Mouse (Mus musculus) kidney, embryonic 15.5 days (tissue): ENCODE results near the gene Tnp2. TPM values are rescaled to one million over a fixed set of nuclear protein-coding genes. Genes with fewer than 3 reads are reported as not detected.

ENCODE experiments used
- ATAC-seq: fragments of 200-750 bp; cut with Nextera tagmentation; replicated peaks from 2 replicates; pipeline ENCODE4 v1.8.0; 2017; ENCODE audit warnings: moderate TSS enrichment; ENCODE audit not compliant: low FRiP score
- H3K27ac ChIP-seq: fragments of 300-500 bp; sonication (generic); 2 replicates; pipeline ENCODE4 v1.5.1; 2015; ENCODE audit warnings: mild to moderate bottlenecking, inconsistent platforms
- H3K27me3 ChIP-seq: fragments of 300-500 bp; sonication (generic); 2 replicates; pipeline ENCODE4 v1.6.1; 2015; ENCODE audit warnings: inconsistent platforms
- H3K36me3 ChIP-seq: fragments of 300-500 bp; sonication (generic); 2 replicates; pipeline ENCODE4 v1.6.1; 2015; ENCODE audit warnings: inconsistent platforms
- H3K4me1 ChIP-seq: fragments of 300-500 bp; sonication (generic); 2 replicates; pipeline ENCODE4 v1.6.1; 2015; ENCODE audit warnings: inconsistent platforms
- H3K4me2 ChIP-seq: fragments of 300-500 bp; sonication (generic); 2 replicates; pipeline ENCODE4 v1.6.1; 2015; ENCODE audit warnings: moderate library complexity, mild to moderate bottlenecking, inconsistent platforms
- H3K4me3 ChIP-seq: fragments of 300-500 bp; sonication (generic); replicated peaks from 2 replicates; pipeline ENCODE4 v1.5.1; 2015; ENCODE audit warnings: mild to moderate bottlenecking, inconsistent platforms
- H3K9ac ChIP-seq: fragments of 300-500 bp; sonication (generic); 2 replicates; pipeline ENCODE4 v1.6.1; 2015; ENCODE audit warnings: mild to moderate bottlenecking, inconsistent platforms
- H3K9me3 ChIP-seq: fragments of 300-500 bp; sonication (generic); replicated peaks from 2 replicates; pipeline ENCODE4 v1.6.1; 2016; ENCODE audit warnings: inconsistent platforms
- WGBS: fragments of 180-500 bp; shearing (Covaris S2); methylation state at CpG from one replicate; pipeline ENCODE4 v1.1.7; 2015; ENCODE audit warnings: mixed read lengths; 5-methylcytosine and 5-hydroxymethylcytosine counted together
- polyA plus RNA-seq: library from polyadenylated mRNA; unstranded; fragments of >200 nt; fragmentation: Nextera tagmentation; extraction: Ambion mirVana; gene quantifications from 2 replicates; pipeline ENCODE4 v1.2.1, GENCODE M21; 2015

Tnp2 gene
- polyA plus RNA-seq, 1 experiment from 2014 or later: not detected

GRCm38 (mm10) chr16:10786782-10787547, 1.5 kb downstream of the Tnp2 start:
- peak overlapping the region; percentile 99 for H3K27ac ChIP-seq
- no peak for ATAC-seq
- peaks cover 54% of the 10 kb centered on the region for H3K4me1 ChIP-seq
- H3K9me3 ChIP-seq: no peaks in the 10 kb centered on the region
- H3K9ac ChIP-seq: no peak overlapping the region
- peak overlapping the region; percentile 97; the same call in 1 of the 2 replicates for H3K4me2 ChIP-seq
- H3K27me3 ChIP-seq: no peaks in the 10 kb centered on the region
- H3K4me3 ChIP-seq: no peak overlapping the region
- 55% methylated on average over 4 of the region's 4 CpGs for WGBS
- no peaks in the 10 kb centered on the region for H3K36me3 ChIP-seq

GRCm38 (mm10) chr16:10786288-10786687, 2.2 kb downstream of the Tnp2 start:
- ATAC-seq: peak; percentile 33
- peak overlapping the region; percentile 97 for H3K4me2 ChIP-seq
- H3K4me1 ChIP-seq: peaks cover 60% of the 10 kb centered on the region
- peak overlapping the region; percentile 99 for H3K27ac ChIP-seq
- no peaks in the 10 kb centered on the region for H3K9me3 ChIP-seq
- H3K4me3 ChIP-seq: peak overlapping the region; percentile 79
- WGBS: 2% methylated on average over 9 of the region's 9 CpGs
- no peaks in the 10 kb centered on the region for H3K27me3 ChIP-seq
- H3K9ac ChIP-seq: peak overlapping the region; percentile 75
- no peaks in the 10 kb centered on the region for H3K36me3 ChIP-seq

- WGBS: under 1% methylated on average over 58 of the region's 59 CpGs
- Histone ChIP-seq H3K9ac (peak within 1 kb of the TSS; percentile 75), H3K4me1 (peaks cover 60% of the 10 kb centered on the region), H3K27ac (peak within 1 kb of the TSS; percentile 99), H3K4me3 (peak within 1 kb of the TSS; percentile 79), H3K9me3 (no peaks in the 10 kb centered on the region), H3K27me3 (no peaks in the 10 kb centered on the region), H3K36me3 (no peaks in the 10 kb centered on the region), H3K4me2 (peak within 1 kb of the TSS; percentile 97)
- ATAC-seq: peak; percentile 87
These were observed 2.9 kb downstream of the Tnp2 start, which contains the start of gene Socs1 for GRCm38 (mm10) chr16:10785371-10786231. Gene Socs1 (minus strand): TSS chr16:10785536.

- peak; percentile 80 for ATAC-seq
- peak overlapping the region; percentile 79 for H3K4me3 ChIP-seq
- H3K9ac ChIP-seq: peak overlapping the region; percentile 75
- peak overlapping the region; percentile 97 for H3K4me2 ChIP-seq
- H3K27ac ChIP-seq: peak overlapping the region; percentile 99
- H3K9me3 ChIP-seq: no peaks in the 10 kb centered on the region
- 1% methylated on average over 43 of the region's 55 CpGs for WGBS
- H3K4me1 ChIP-seq: peaks cover 63% of the 10 kb centered on the region
- no peaks in the 10 kb centered on the region for H3K36me3 ChIP-seq
- H3K27me3 ChIP-seq: no peaks in the 10 kb centered on the region
These were observed 3.6 kb downstream of the Tnp2 start for GRCm38 (mm10) chr16:10784793-10785370.

- peaks cover 63% of the 10 kb centered on the region for H3K4me1 ChIP-seq
- ATAC-seq: peak; percentile 6
- 1% methylated on average over 81 of the region's 81 CpGs for WGBS
- H3K9ac ChIP-seq: peak overlapping the region; percentile 75
- no peaks in the 10 kb centered on the region for H3K36me3 ChIP-seq
- H3K4me2 ChIP-seq: peak overlapping the region; percentile 97
- H3K4me3 ChIP-seq: peak overlapping the region; percentile 79
- peak overlapping the region; percentile 99 for H3K27ac ChIP-seq
- no peaks in the 10 kb centered on the region for H3K27me3 ChIP-seq
- H3K9me3 ChIP-seq: no peaks in the 10 kb centered on the region
These were observed 4.3 kb downstream of the Tnp2 start for GRCm38 (mm10) chr16:10783883-10784792.

- Histone ChIP-seq H3K4me2 (peak overlapping the region; percentile 97), H3K9ac (no peak overlapping the region), H3K4me1 (peaks cover 62% of the 10 kb centered on the region), H3K27ac (no peak overlapping the region), H3K4me3 (peak overlapping the region; percentile 79), H3K27me3 (no peaks in the 10 kb centered on the region), H3K36me3 (no peaks in the 10 kb centered on the region), H3K9me3 (no peaks in the 10 kb centered on the region)
- ATAC-seq: no peak
- 62% methylated on average over 8 of the region's 8 CpGs for WGBS
These were observed 5.0 kb downstream of the Tnp2 start for GRCm38 (mm10) chr16:10783451-10783850.

- Histone ChIP-seq H3K36me3 (no peaks in the 10 kb centered on the region), H3K27me3 (no peaks in the 10 kb centered on the region), H3K9me3 (no peaks in the 10 kb centered on the region), H3K4me3 (peak overlapping the region; percentile 79; the same call in 1 of the 2 replicates), H3K4me1 (peaks cover 59% of the 10 kb centered on the region), H3K4me2 (peak overlapping the region; percentile 97), H3K9ac (peak overlapping the region; percentile 0; the same call in 1 of the 2 replicates), H3K27ac (no peak overlapping the region)
- 39% methylated on average over 1 of the region's 1 CpGs for WGBS
- no peak for ATAC-seq
These were observed 5.4 kb downstream of the Tnp2 start for GRCm38 (mm10) chr16:10783152-10783434.

- ATAC-seq: no peak
- no peaks in the 10 kb centered on the region for H3K9me3 ChIP-seq
- H3K9ac ChIP-seq: peak overlapping the region; percentile 0; the same call in 1 of the 2 replicates
- peak overlapping the region; percentile 97 for H3K4me2 ChIP-seq
- peaks cover 58% of the 10 kb centered on the region for H3K4me1 ChIP-seq
- peak overlapping the region; percentile 41 for H3K27ac ChIP-seq
- no peaks in the 10 kb centered on the region for H3K36me3 ChIP-seq
- H3K27me3 ChIP-seq: no peaks in the 10 kb centered on the region
- H3K4me3 ChIP-seq: peak overlapping the region; percentile 79; the same call in 1 of the 2 replicates
- 48% methylated on average over 6 of the region's 6 CpGs for WGBS
These were observed 5.9 kb downstream of the Tnp2 start for GRCm38 (mm10) chr16:10782377-10783151.

- H3K4me2 ChIP-seq: peak overlapping the region; percentile 97
- H3K36me3 ChIP-seq: no peaks in the 10 kb centered on the region
- ATAC-seq: no peak
- no peak overlapping the region for H3K9ac ChIP-seq
- no peaks in the 10 kb centered on the region for H3K27me3 ChIP-seq
- no peak overlapping the region for H3K4me3 ChIP-seq
- H3K9me3 ChIP-seq: no peaks in the 10 kb centered on the region
- H3K27ac ChIP-seq: peak overlapping the region; percentile 41; the same call in 1 of the 2 replicates
- peaks cover 55% of the 10 kb centered on the region for H3K4me1 ChIP-seq
- WGBS: 39% methylated on average over 9 of the region's 9 CpGs
These were observed 6.5 kb downstream of the Tnp2 start for GRCm38 (mm10) chr16:10781862-10782371.

- 73% methylated on average over 5 of the region's 5 CpGs for WGBS
- H3K9ac ChIP-seq: no peak overlapping the region
- no peak for ATAC-seq
These were observed 7.8 kb downstream of the Tnp2 start for GRCm38 (mm10) chr16:10780631-10781120.

More at GRCm38 (mm10) chr16:10780631-10781120, 7.8 kb downstream of the Tnp2 start:
- Histone ChIP-seq H3K27ac (no peak overlapping the region), H3K4me3 (no peak overlapping the region), H3K4me2 (no peak overlapping the region), H3K4me1 (peaks cover 51% of the 10 kb centered on the region), H3K27me3 (no peaks in the 10 kb centered on the region), H3K36me3 (no peaks in the 10 kb centered on the region), H3K9me3 (no peaks in the 10 kb centered on the region)
